Mouse (Mus musculus): ENCODE data around the gene Ctse. TPM values are rescaled to one million over a fixed set of nuclear protein-coding genes. Genes with fewer than 3 reads are reported as not detected.

The Ctse gene
- total and polyA plus RNA-seq, 3 experiments, result 1.4 to 11.6 (median 1.7) TPM

DNA sequence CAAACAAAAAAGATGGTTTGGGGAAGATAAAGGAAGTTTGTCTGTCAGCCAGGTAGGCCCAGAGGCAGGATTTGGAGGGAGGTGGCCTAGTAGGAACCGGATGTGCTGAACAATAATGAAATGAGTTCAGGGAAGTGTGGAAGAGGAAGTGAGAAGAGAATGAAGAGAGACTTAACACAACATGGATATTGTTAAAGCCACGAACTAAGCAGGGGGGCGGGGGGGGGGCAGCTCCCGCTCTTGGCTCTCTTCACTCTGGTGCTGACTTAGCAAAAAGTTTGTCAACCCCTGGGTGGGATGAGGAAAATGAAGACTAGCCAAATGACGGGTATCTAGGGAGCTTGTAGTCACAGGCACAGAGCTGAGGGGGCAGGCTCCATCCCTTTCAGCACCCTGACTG is 62.3 kb downstream of the Ctse start:
- Histone ChIP-seq H3K27me3 (replicated peaks) (no peaks in the 10 kb centered on the region), H3K4me2 (ENCODE audit: insufficient read depth, low read depth, poor library complexity, severe bottlenecking) (no peak overlapping the region), H3K9ac (ENCODE audit: insufficient read depth, low read depth) (no peak overlapping the region), H3K4me3 (replicated peaks in 1 of 3; ENCODE audit: low read depth in 2 of 3, low read length in 2 of 3, poor library complexity in 1 of 3) (no peak overlapping the region), H3K27ac (ENCODE audit: insufficient read depth, low read depth) (no peak overlapping the region), H3K4me1 (ENCODE audit: control insufficient read depth in 1 of 2, insufficient read depth in 2 of 2) (peaks cover 28 to 78% of the 10 kb centered on the region in 2 experiments), H3K36me3 (replicated peaks in 1 of 2; ENCODE audit: control insufficient read depth in 1 of 2, insufficient read depth in 1 of 2, low read length in 1 of 2) (no peaks in the 10 kb centered on the region), H3K79me2 (replicated peaks; ENCODE audit: control insufficient read depth, extremely low read depth, insufficient read depth, poor library complexity, severe bottlenecking) (no peaks in the 10 kb centered on the region), H3K9me3 (replicated peaks; ENCODE audit: low read length) (no peaks in the 10 kb centered on the region)
- dilution Hi-C loops (cut with MboI; ENCODE audit: extremely low pct_ligation_motif_present, extremely low pct_unique_long_range_greater_than_20kb, low sequenced_read_pairs) (no loop called here), in situ Hi-C loops (cut with MboI; ENCODE audit: low pct_ligation_motif_present, low pct_unique_long_range_greater_than_20kb, low sequenced_read_pairs) (loop anchor here (25.0 kb wide), 1 partner anchor 137 kb away; the partner anchor contains the start of gene Slc41a1)
- peak; percentile 79 for DNase-seq (ENCODE audit: extremely low read depth)
- TF ChIP-seq JUN (IDR thresholded peaks at IDR 0.05; ENCODE audit: insufficient read depth, low read depth, low read length), result peak; percentile 61; the same call in 1 of the 2 replicates
- TF ChIP-seq MEF2A (IDR thresholded peaks at IDR 0.05; ENCODE audit: borderline replicate concordance, low read depth, low read length), result peak; percentile 57; the same call in 1 of the 2 replicates
- peak; percentile 82; the same call in 1 of the 2 replicates for TF ChIP-seq MAZ (IDR thresholded peaks at IDR 0.05; ENCODE audit: low read depth, low read length)
- TF ChIP-seq RAD21 (IDR thresholded peaks at IDR 0.05; ENCODE audit: low read depth, low read length), result no peak
- no peak for TF ChIP-seq ZKSCAN1 (IDR thresholded peaks at IDR 0.05; ENCODE audit: borderline replicate concordance, low read depth, low read length)
- no peak for TF ChIP-seq GABPA (IDR thresholded peaks at IDR 0.05; ENCODE audit: insufficient replicate concordance, low read depth, low read length)
- TF ChIP-seq CHD2 (IDR thresholded peaks at IDR 0.05; ENCODE audit: low read length), result peak; percentile 75
- peak; percentile 67 for TF ChIP-seq ETS1 (conservative IDR thresholded peaks at IDR 0.05; ENCODE audit: low read depth, low read length)
- TF ChIP-seq ELF1 (IDR thresholded peaks at IDR 0.05; ENCODE audit: low read depth, low read length), result 0 out of 2 replicates have a peak, but pooled peaks have one; percentile 38
- TF ChIP-seq TCF12 (IDR thresholded peaks at IDR 0.05; ENCODE audit: low read depth, low read length), result peak; percentile 61; the same call in 1 of the 2 replicates
- TF ChIP-seq UBTF (IDR thresholded peaks at IDR 0.05; ENCODE audit: low read depth, low read length), result no peak
- peak; percentile 97 for TF ChIP-seq EP300 (IDR thresholded peaks at IDR 0.05; ENCODE audit: low read length)
- TF ChIP-seq BHLHE40 (IDR thresholded peaks at IDR 0.05; ENCODE audit: low read depth, low read length), result peak; percentile 57; the same call in 1 of the 2 replicates
- peak; percentile 98 for TF ChIP-seq MAFK (IDR thresholded peaks at IDR 0.05; ENCODE audit: insufficient replicate concordance, low read length)
- TF ChIP-seq IRF4 (IDR thresholded peaks at IDR 0.05; ENCODE audit: low read depth, low read length), result peak; percentile 98
- TF ChIP-seq RCOR1 (conservative IDR thresholded peaks at IDR 0.05; ENCODE audit: low read depth, low read length), result peak; percentile 80
- TF ChIP-seq JUND (conservative IDR thresholded peaks at IDR 0.05; ENCODE audit: low read depth, low read length), result peak; percentile 80

DNA sequence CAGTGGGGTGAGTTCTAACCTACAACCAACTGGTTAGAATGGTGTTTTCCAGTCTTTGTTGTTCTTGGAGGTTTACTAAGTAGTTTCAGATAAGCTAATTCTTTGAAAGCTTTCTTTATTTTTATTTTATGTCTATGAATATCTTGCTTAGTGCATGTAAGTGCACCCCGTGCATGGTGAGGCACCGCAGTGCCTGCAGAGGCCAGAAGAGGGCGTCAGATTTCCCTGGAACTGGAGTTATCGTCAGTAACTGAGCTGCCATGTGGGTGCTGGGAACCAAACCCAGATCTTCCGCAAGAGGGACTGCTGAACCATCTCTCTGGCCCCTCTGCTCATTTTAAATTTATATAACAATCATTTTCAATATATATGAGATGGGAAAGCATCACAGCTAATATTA is 63.3 kb downstream of the Ctse start:
- TF ChIP-seq KAT2A (IDR thresholded peaks at IDR 0.05; ENCODE audit: insufficient replicate concordance, low read length) (no peak), SIN3A (IDR thresholded peaks at IDR 0.05; ENCODE audit: low read length) (no peak), CTCF (conservative IDR thresholded peaks at IDR 0.05 in 1 of 2, IDR thresholded peaks at IDR 0.05 in 1 of 2; ENCODE audit: low read depth in 2 of 2, low read length in 2 of 2) (peak; percentile 3 to 39; a peak in 2 of 4 replicates)
- Histone ChIP-seq H3K36me3 (replicated peaks in 1 of 2; ENCODE audit: control insufficient read depth in 1 of 2, insufficient read depth in 1 of 2, low read length in 1 of 2) (no peaks in the 10 kb centered on the region), H3K4me1 (ENCODE audit: control insufficient read depth in 1 of 2, insufficient read depth in 2 of 2) (peaks cover 28 to 78% of the 10 kb centered on the region in 2 experiments), H3K4me3 (replicated peaks in 1 of 3; ENCODE audit: low read depth in 2 of 3, low read length in 2 of 3, poor library complexity in 1 of 3) (no peak overlapping the region), H3K4me2 (ENCODE audit: insufficient read depth, low read depth, poor library complexity, severe bottlenecking) (no peak overlapping the region), H3K27ac (ENCODE audit: insufficient read depth, low read depth) (no peak overlapping the region), H3K9ac (ENCODE audit: insufficient read depth, low read depth) (no peak overlapping the region), H3K79me2 (replicated peaks; ENCODE audit: control insufficient read depth, extremely low read depth, insufficient read depth, poor library complexity, severe bottlenecking) (no peaks in the 10 kb centered on the region), H3K9me3 (replicated peaks; ENCODE audit: low read length) (no peaks in the 10 kb centered on the region), H3K27me3 (replicated peaks) (no peaks in the 10 kb centered on the region)
- dilution Hi-C loops (cut with MboI; ENCODE audit: extremely low pct_ligation_motif_present, extremely low pct_unique_long_range_greater_than_20kb, low sequenced_read_pairs) (no loop called here), in situ Hi-C loops (cut with MboI; ENCODE audit: low pct_ligation_motif_present, low pct_unique_long_range_greater_than_20kb, low sequenced_read_pairs) (loop anchor here (25.0 kb wide), 1 partner anchor 136 kb away; the partner anchor contains the start of gene Slc41a1)
- no peak for DNase-seq (ENCODE audit: extremely low read depth)

All from CH12.LX (cell line).